Mouse (Mus musculus): Measurements from ENCODE around the gene Olfr213. TPM values are rescaled to one million over a fixed set of nuclear protein-coding genes. Genes with fewer than 3 reads are reported as not detected.
"Not testable (repeated sequence)": the region's sequence is repeated elsewhere in the genome, so short reads cannot be mapped to it uniquely, and the experiment has no call there.

The Olfr213 gene
- not detected in 2 replicates for polyA plus RNA-seq (2015; fragmentation: Nextera tagmentation; extraction: Ambion mirVana)

DNA sequence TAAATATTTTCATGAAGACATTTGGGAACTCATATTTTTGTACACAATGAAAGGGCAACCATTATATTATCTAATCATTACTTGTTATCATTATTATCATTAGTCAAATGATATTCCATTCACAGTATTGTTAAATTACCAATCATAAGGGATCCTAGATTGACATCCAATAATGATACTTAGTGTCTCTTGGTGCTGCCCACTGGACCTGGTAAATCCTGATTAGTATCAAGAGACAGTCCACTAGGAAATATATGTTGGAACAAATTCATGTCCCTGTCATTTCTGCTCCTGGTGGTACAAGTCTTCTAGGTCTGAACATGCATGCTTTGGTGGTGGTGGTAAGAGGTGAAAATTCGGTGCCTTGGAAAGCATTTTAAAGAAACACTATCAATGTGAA lies at the start of gene Olfr213:
Gene Olfr213 (plus strand): TSS at position 301 of the 400 bp plus-strand sequence.
- ATAC-seq (replicated peaks), result no peak
- no peaks in the 10 kb centered on the region for H3K9me3 ChIP-seq
- no peak within 1 kb of the TSS for H3K27ac ChIP-seq (replicated peaks)
- H3K9ac ChIP-seq (replicated peaks), result no peak within 1 kb of the TSS
- H3K27me3 ChIP-seq, result no peaks in the 10 kb centered on the region
- H3K4me2 ChIP-seq (replicated peaks), result no peak within 1 kb of the TSS
- H3K4me1 ChIP-seq, result no peaks in the 10 kb centered on the region
- H3K36me3 ChIP-seq, result no peaks in the 10 kb centered on the region
- WGBS, result 91% methylated on average over 1 of the region's 1 CpGs
- H3K4me3 ChIP-seq, result no peak within 1 kb of the TSS

DNA sequence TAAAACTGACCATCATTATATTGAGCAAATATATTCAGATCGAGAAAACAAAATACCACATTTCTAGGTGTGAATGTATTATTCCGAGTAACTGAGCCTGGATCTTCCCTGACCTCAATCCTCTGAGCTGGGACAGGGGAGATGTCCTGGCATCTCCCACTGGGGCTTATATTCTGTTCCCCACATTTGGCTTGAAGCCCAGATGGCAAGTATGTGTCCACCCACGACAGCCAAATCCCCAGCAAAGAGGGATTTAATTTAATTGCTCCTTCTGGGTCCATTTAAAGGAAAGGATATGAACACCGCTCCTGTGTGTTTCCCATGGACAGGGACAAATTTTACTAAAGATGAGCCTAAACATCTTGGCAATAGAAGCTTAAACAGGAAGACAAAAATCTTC lies 49.5 kb upstream of the Olfr213 start, which contains the start of gene Olfr211:
Gene Olfr211 (plus strand): TSS at position 301 of the 400 bp plus-strand sequence.
- Histone ChIP-seq H3K9me3 (no peaks in the 10 kb centered on the region), H3K4me3 (no peak within 1 kb of the TSS), H3K27me3 (no peaks in the 10 kb centered on the region), H3K27ac (replicated peaks) (no peak within 1 kb of the TSS), H3K4me1 (no peaks in the 10 kb centered on the region), H3K36me3 (no peaks in the 10 kb centered on the region), H3K4me2 (replicated peaks) (no peak within 1 kb of the TSS), H3K9ac (replicated peaks) (no peak within 1 kb of the TSS)
- ATAC-seq (replicated peaks), result no peak
- 64% methylated on average over 4 of the region's 4 CpGs for WGBS

- Histone ChIP-seq H3K27ac (replicated peaks) (no peak overlapping the region), H3K4me3 (no peak overlapping the region), H3K9ac (replicated peaks) (no peak overlapping the region), H3K36me3 (no peaks in the 10 kb centered on the region), H3K4me2 (replicated peaks) (no peak overlapping the region), H3K9me3 (no peaks in the 10 kb centered on the region), H3K27me3 (no peaks in the 10 kb centered on the region), H3K4me1 (no peaks in the 10 kb centered on the region)
- 90% methylated on average over 5 of the region's 5 CpGs for WGBS
- no peak for ATAC-seq (replicated peaks)
Measured at GRCm38 (mm10) chr6:116493742-116494141, 44.5 kb upstream of the Olfr213 start.

- H3K4me2 ChIP-seq (replicated peaks), result no peak overlapping the region
- no peaks in the 10 kb centered on the region for H3K9me3 ChIP-seq
- H3K36me3 ChIP-seq, result no peaks in the 10 kb centered on the region
- no peaks in the 10 kb centered on the region for H3K4me1 ChIP-seq
- no peaks in the 10 kb centered on the region for H3K27me3 ChIP-seq
- WGBS, result 79% methylated on average over 1 of the region's 1 CpGs
- H3K9ac ChIP-seq (replicated peaks), result no peak overlapping the region
- no peak overlapping the region for H3K4me3 ChIP-seq
- ATAC-seq (replicated peaks), result no peak
- no peak overlapping the region for H3K27ac ChIP-seq (replicated peaks)
Measured at GRCm38 (mm10) chr6:116495960-116496359, 42.3 kb upstream of the Olfr213 start.

- WGBS, result 92% methylated on average over 20 of the region's 20 CpGs
- not testable (repeated sequence) for H3K27me3 ChIP-seq; ATAC-seq (replicated peaks); H3K9me3 ChIP-seq; H3K27ac ChIP-seq (replicated peaks); H3K9ac ChIP-seq (replicated peaks); H3K4me2 ChIP-seq (replicated peaks); H3K36me3 ChIP-seq; H3K4me1 ChIP-seq; H3K4me3 ChIP-seq
Measured at GRCm38 (mm10) chr6:116506302-116507003, 31.8 kb upstream of the Olfr213 start, which contains the start of gene Olfr212. TSS of gene Olfr212 (plus strand) at chr6:116506516.

DNA sequence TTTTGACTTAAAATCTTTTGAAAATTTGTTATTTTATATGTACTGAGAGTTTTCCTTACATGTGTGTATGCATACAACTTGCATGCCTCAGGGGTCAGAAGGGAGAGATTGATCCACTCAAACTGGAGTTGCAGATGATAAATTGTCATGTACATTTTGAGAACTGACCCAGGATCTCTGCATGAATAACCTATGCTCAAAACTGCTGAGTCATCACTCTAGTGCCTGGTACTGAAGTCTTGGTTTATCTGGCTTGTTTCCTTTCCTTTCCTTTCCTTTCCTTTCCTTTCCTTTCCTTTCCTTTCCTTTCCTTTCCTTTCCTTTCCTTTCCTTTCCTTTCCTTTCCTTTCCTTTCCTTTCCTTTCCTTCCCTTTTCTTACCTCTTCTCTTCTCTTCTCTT lies 23.4 kb upstream of the Olfr213 start:
- Histone ChIP-seq H3K36me3 (no peaks in the 10 kb centered on the region), H3K4me1 (no peaks in the 10 kb centered on the region), H3K9me3 (no peaks in the 10 kb centered on the region), H3K9ac (replicated peaks) (no peak overlapping the region), H3K27ac (replicated peaks) (no peak overlapping the region), H3K27me3 (no peaks in the 10 kb centered on the region), H3K4me3 (no peak overlapping the region), H3K4me2 (replicated peaks) (no peak overlapping the region)
- ATAC-seq (replicated peaks), result no peak

DNA sequence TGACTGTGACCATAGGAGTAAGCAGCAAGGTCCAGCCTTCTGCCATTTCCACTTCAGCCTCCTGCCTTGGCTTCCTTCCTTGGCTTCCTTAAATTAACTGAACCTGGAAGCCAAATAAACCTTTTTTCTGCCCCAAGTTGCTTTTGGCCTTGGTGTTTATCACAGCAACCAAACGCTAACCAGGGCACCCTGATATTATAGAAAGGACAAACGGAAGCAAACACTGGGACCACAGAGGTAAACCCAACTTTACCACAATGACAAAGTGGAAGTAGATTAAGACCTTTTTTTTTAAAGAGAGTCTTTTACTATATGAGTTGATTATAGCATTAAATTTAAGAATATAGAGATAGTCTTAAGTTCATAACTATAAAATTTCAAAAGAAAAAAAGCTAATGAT lies 4.2 kb downstream of the Olfr213 start:
- no peaks in the 10 kb centered on the region for H3K36me3 ChIP-seq
- H3K27ac ChIP-seq (replicated peaks), result no peak overlapping the region
- no peak overlapping the region for H3K9ac ChIP-seq (replicated peaks)
- no peak overlapping the region for H3K4me2 ChIP-seq (replicated peaks)
- WGBS, result 93% methylated on average over 2 of the region's 2 CpGs
- no peaks in the 10 kb centered on the region for H3K27me3 ChIP-seq
- H3K4me1 ChIP-seq, result no peaks in the 10 kb centered on the region
- H3K4me3 ChIP-seq, result no peak overlapping the region
- no peak for ATAC-seq (replicated peaks)
- no peaks in the 10 kb centered on the region for H3K9me3 ChIP-seq

DNA sequence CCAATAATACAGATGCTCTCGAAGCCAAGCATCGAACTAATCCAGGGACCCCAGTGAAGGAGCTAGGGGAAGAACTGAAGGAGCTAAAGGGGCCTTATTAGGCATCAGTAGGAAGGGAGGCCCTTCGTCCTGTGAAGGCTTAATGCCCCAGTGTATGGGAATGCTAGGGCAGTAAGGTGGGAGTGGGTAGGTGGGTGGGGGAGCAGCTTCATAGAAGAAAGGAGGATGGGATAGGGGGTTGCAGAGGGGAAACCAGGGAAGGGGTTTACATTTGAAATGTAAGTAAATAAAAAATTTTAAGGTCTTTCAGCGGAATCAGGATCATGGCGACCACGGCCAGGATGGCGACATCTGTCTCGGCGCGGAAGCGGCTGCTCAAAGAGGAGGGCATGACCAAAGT lies 12.6 kb downstream of the Olfr213 start, which contains the start of gene Gm5580:
Gene Gm5580 (plus strand): TSS at position 301 of the 400 bp plus-strand sequence.
- H3K27me3 ChIP-seq; H3K4me1 ChIP-seq; H3K36me3 ChIP-seq; H3K27ac ChIP-seq (replicated peaks); ATAC-seq (replicated peaks); H3K4me3 ChIP-seq; H3K4me2 ChIP-seq (replicated peaks); H3K9me3 ChIP-seq; H3K9ac ChIP-seq (replicated peaks): not testable (repeated sequence)
- 95% methylated on average over 11 of the region's 11 CpGs for WGBS

DNA sequence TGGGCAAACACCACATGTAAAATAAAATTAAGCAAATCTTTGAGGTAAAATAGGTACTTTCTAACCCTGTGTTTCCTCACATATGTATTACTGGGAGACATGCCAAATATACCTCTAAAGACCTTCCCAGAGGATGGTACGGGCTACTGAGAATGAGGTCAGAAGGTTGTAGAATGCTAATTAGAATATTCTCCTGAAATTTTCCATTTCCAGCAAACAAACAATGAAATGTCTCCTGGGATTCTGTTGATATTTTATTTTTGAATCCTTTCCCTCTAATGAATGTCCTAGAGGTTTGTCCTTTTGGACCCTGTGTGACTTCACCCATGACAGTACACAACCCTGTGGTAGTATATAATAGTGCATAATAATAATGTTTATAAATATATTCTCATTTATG lies 15.7 kb downstream of the Olfr213 start, which contains the start of gene Olfr214:
Gene Olfr214 (plus strand): TSS at position 301 of the 400 bp plus-strand sequence.
- no peak within 1 kb of the TSS for H3K9ac ChIP-seq (replicated peaks)
- WGBS, result 73% methylated on average over 1 of the region's 1 CpGs
- no peaks in the 10 kb centered on the region for H3K36me3 ChIP-seq
- H3K4me1 ChIP-seq, result no peaks in the 10 kb centered on the region
- no peak within 1 kb of the TSS for H3K4me2 ChIP-seq (replicated peaks)
- H3K27ac ChIP-seq (replicated peaks), result no peak within 1 kb of the TSS
- H3K4me3 ChIP-seq, result no peak within 1 kb of the TSS
- H3K9me3 ChIP-seq, result no peaks in the 10 kb centered on the region
- no peaks in the 10 kb centered on the region for H3K27me3 ChIP-seq
- ATAC-seq (replicated peaks), result no peak

DNA sequence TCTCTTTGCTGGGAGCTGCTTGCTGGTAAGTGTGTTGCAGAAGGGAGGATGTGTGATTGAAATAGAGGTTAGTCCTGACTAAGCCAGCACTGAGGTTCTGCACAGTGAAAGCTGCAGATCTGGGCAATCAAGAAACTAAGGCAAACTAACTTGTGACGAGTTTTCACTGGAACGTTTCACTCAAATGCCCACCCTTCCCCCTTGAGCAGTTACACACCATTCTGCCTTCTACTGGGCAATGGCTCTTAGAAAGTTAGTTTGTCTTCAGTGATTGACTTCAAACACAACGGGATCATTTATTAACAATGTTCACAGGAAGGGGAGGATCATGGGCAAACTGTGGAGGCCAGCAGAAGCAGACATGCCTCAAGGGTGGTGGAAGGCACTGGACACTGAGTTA lies 16.7 kb downstream of the Olfr213 start:
- H3K9me3 ChIP-seq, result no peaks in the 10 kb centered on the region
- H3K4me1 ChIP-seq, result no peaks in the 10 kb centered on the region
- no peak overlapping the region for H3K4me2 ChIP-seq (replicated peaks)
- no peak for ATAC-seq (replicated peaks)
- H3K27ac ChIP-seq (replicated peaks), result no peak overlapping the region
- H3K36me3 ChIP-seq, result no peaks in the 10 kb centered on the region
- no peak overlapping the region for H3K4me3 ChIP-seq
- H3K9ac ChIP-seq (replicated peaks), result no peak overlapping the region
- no peaks in the 10 kb centered on the region for H3K27me3 ChIP-seq
- WGBS, result 76% methylated on average over 3 of the region's 3 CpGs

- H3K9ac ChIP-seq (replicated peaks), result no peak overlapping the region
- no peaks in the 10 kb centered on the region for H3K4me1 ChIP-seq
- H3K9me3 ChIP-seq, result no peaks in the 10 kb centered on the region
- ATAC-seq (replicated peaks), result no peak
- H3K4me3 ChIP-seq, result no peak overlapping the region
- H3K4me2 ChIP-seq (replicated peaks), result no peak overlapping the region
- no peaks in the 10 kb centered on the region for H3K27me3 ChIP-seq
- WGBS, result 21% methylated on average over 3 of the region's 3 CpGs
- no peak overlapping the region for H3K27ac ChIP-seq (replicated peaks)
- H3K36me3 ChIP-seq, result no peaks in the 10 kb centered on the region
Measured at GRCm38 (mm10) chr6:116569834-116570233, 31.6 kb downstream of the Olfr213 start.

- Histone ChIP-seq H3K4me1 (no peaks in the 10 kb centered on the region), H3K27ac (replicated peaks) (no peak within 1 kb of the TSS)
- 54% methylated on average over 4 of the region's 4 CpGs for WGBS
Measured at GRCm38 (mm10) chr6:116584095-116584494, 45.8 kb downstream of the Olfr213 start, which contains the start of gene Olfr215. TSS of gene Olfr215 (minus strand) at chr6:116584195.

More at GRCm38 (mm10) chr6:116584095-116584494, 45.8 kb downstream of the Olfr213 start, which contains the start of gene Olfr215:
- ATAC-seq (replicated peaks), result no peak
- no peak within 1 kb of the TSS for H3K4me3 ChIP-seq
- no peak within 1 kb of the TSS for H3K4me2 ChIP-seq (replicated peaks)
- no peaks in the 10 kb centered on the region for H3K27me3 ChIP-seq
- no peak within 1 kb of the TSS for H3K9ac ChIP-seq (replicated peaks)
- no peaks in the 10 kb centered on the region for H3K36me3 ChIP-seq
- no peaks in the 10 kb centered on the region for H3K9me3 ChIP-seq
